Mouse (Mus musculus): ENCODE measurements around the gene Enpp1.

DNA sequence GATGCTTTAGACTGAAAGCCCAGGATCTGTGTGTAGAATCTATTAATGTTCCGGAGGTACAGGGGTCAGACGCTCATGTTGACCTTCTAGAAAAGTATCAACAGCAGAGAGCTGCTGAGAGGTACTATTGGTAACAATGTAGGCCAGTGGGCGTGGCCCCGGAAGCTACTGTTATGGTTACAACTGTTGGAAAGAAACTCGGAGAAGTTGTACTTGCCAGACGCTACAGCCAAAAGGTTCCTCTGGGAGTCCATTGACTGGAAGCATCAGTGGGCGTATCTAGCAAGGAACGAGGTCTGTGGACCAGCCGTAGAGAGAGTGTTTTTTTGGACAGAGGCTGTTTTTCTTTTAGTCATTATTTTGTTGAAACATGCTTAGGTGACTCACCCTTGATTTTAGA lies 102.2 kb downstream of the Enpp1 start:
- TF ChIP-seq CTCF (IDR thresholded peaks at IDR 0.05; ENCODE audit: borderline replicate concordance, insufficient read depth, low read length) (no peak), POLR2A (IDR thresholded peaks at IDR 0.05; ENCODE audit: low read depth, low read length) (no peak)

All from embryonic fibroblast, embryonic 13.5 days (primary cell).